Comparison of ENCODE assay signal across 8 mouse cellular contexts in genomic region chr12:21260494-21261256, GRCm38 (mm10). TPM values are rescaled to one million over a fixed set of nuclear protein-coding genes. Genes with fewer than 3 reads are reported as not detected.
DNase-seq lines count a peak whose midpoint lies in the region; ATAC-seq and TF ChIP-seq lines count a peak whose summit lies in the region.

No protein-coding gene starts in this region.

- ATAC-seq in midbrain, embryonic 13.5 days, result 0 out of 2 replicates have a peak, but pooled peaks have one; percentile 37
- ATAC-seq in midbrain, embryonic 16.5 days, result no peak
- peak; percentile 57 to 74 for ATAC-seq in hematopoietic stem cell, adult 5-6 weeks (replicated peaks in 1 of 2; ENCODE audit: insufficient read depth in 1 of 2, low FRiP score in 2 of 2, low TSS enrichment in 1 of 2, low read depth in 1 of 2, poor library complexity in 2 of 2, severe bottlenecking in 2 of 2)

- WGBS in midbrain, embryonic 13.5 days, result 96% methylated on average over 6 of the region's 6 CpGs
- WGBS in midbrain, embryonic 16.5 days, result 96% methylated on average over 6 of the region's 6 CpGs

- peaks cover 88% of the 10 kb centered on the region for H3K36me3 ChIP-seq in midbrain, embryonic 13.5 days
- peaks cover 8% of the 10 kb centered on the region for H3K36me3 ChIP-seq in midbrain, embryonic 16.5 days (ENCODE audit: control insufficient read depth, insufficient read depth, low read length)

- TF ChIP-seq CTCF in gastrocnemius, adult 2 months (IDR thresholded peaks at IDR 0.05), result peak; percentile 56

- no peak overlapping the region for H3K4me3 ChIP-seq in gastrocnemius, adult 2 months
- H3K4me3 ChIP-seq in midbrain, embryonic 13.5 days (replicated peaks), result no peak overlapping the region
- no peak overlapping the region for H3K4me3 ChIP-seq in midbrain, embryonic 16.5 days (ENCODE audit: low read depth, low read length)

- DNase-seq in gastrocnemius, adult 2 months, result peak; percentile 29
- DNase-seq in gastrocnemius, postnatal 14 days, result no peak
- DNase-seq in thymus, postnatal 36 days, result peak; percentile 15 to 18
- no peak for DNase-seq in gastrocnemius, postnatal 36 days
- DNase-seq in cerebellum, postnatal 14 days, result no peak

- intact Hi-C loops in gastrocnemius, adult 2 months (cut with DNase I), result loop anchor here (10.0 kb wide), 2 partner anchors 146 to 186 kb away; no protein-coding TSS in a partner anchor
- intact Hi-C loops in gastrocnemius, postnatal 14 days (cut with DNase I; ENCODE audit: low total_unique reads), result no loop called here
- intact Hi-C loops in gastrocnemius, postnatal 36 days (cut with DNase I), result no loop called here

- no peaks in the 10 kb centered on the region for H3K9me3 ChIP-seq in midbrain, embryonic 13.5 days
- no peaks in the 10 kb centered on the region for H3K9me3 ChIP-seq in midbrain, embryonic 16.5 days (replicated peaks; ENCODE audit: control insufficient read depth, low read length, poor library complexity, severe bottlenecking)

- H3K4me2 ChIP-seq in midbrain, embryonic 13.5 days (replicated peaks), result no peak overlapping the region
- no peak overlapping the region for H3K4me2 ChIP-seq in midbrain, embryonic 16.5 days (ENCODE audit: low read length)

- H3K27ac ChIP-seq in gastrocnemius, adult 2 months, result no peak overlapping the region
- H3K27ac ChIP-seq in midbrain, embryonic 13.5 days, result no peak overlapping the region
- H3K27ac ChIP-seq in midbrain, embryonic 16.5 days (ENCODE audit: low read length), result no peak overlapping the region

- no peaks in the 10 kb centered on the region for H3K4me1 ChIP-seq in midbrain, embryonic 13.5 days (replicated peaks)
- no peaks in the 10 kb centered on the region for H3K4me1 ChIP-seq in midbrain, embryonic 16.5 days (ENCODE audit: control insufficient read depth, insufficient read depth, low read length)

- H3K9ac ChIP-seq in midbrain, embryonic 13.5 days (replicated peaks), result no peak overlapping the region
- H3K9ac ChIP-seq in midbrain, embryonic 16.5 days (ENCODE audit: low read depth, low read length), result no peak overlapping the region

- H3K27me3 ChIP-seq in midbrain, embryonic 13.5 days, result no peaks in the 10 kb centered on the region
- H3K27me3 ChIP-seq in midbrain, embryonic 16.5 days (ENCODE audit: control insufficient read depth, insufficient read depth, low read depth, low read length), result no peaks in the 10 kb centered on the region

RNA-seq across cellular contexts. Expression of gene Cpsf3, which starts 24.5 kb away (rescaled TPM):
- 10 to 100 TPM; 17.3 to 21.0 TPM for total RNA-seq in gastrocnemius, adult 2 months (2021)
- total RNA-seq in gastrocnemius, postnatal 14 days (2021), result 10 to 100 TPM; 22.1 to 23.2 TPM
- polyA plus RNA-seq in midbrain, embryonic 13.5 days (2015; fragmentation: Nextera tagmentation; extraction: Ambion mirVana), result 116 and 119 TPM in 2 replicates
- polyA plus RNA-seq in midbrain, embryonic 16.5 days (2015; fragmentation: Nextera tagmentation; extraction: Ambion mirVana), result 89.5 and 91.3 TPM in 2 replicates
- 86.1 and 117 TPM in 2 replicates for total RNA-seq in hematopoietic stem cell, adult 5-6 weeks (2017)
- 10 to 100 TPM; 16.7 to 18.8 TPM for total RNA-seq in gastrocnemius, postnatal 36 days (2021)

RNA-seq across cellular contexts. Expression of gene Itgb1bp1, which starts 25.4 kb away (rescaled TPM):
- 10 to 100 TPM; 39.0 to 42.1 TPM for total RNA-seq in gastrocnemius, adult 2 months (2021)
- total RNA-seq in gastrocnemius, postnatal 14 days (2021), result 10 to 100 TPM; 29.2 to 30.7 TPM
- 37.2 and 40.3 TPM in 2 replicates for polyA plus RNA-seq in midbrain, embryonic 13.5 days (2015; fragmentation: Nextera tagmentation; extraction: Ambion mirVana)
- 32.4 and 35.0 TPM in 2 replicates for polyA plus RNA-seq in midbrain, embryonic 16.5 days (2015; fragmentation: Nextera tagmentation; extraction: Ambion mirVana)
- 12.8 and 27.9 TPM in 2 replicates for total RNA-seq in hematopoietic stem cell, adult 5-6 weeks (2017)
- 10 to 100 TPM; 35.8 to 39.7 TPM for total RNA-seq in gastrocnemius, postnatal 36 days (2021)

RNA-seq across cellular contexts. Expression of gene Iah1, which starts 55.5 kb away (rescaled TPM):
- 1 to 10 TPM; 4.5 to 6.3 TPM for total RNA-seq in gastrocnemius, adult 2 months (2021)
- total RNA-seq in gastrocnemius, postnatal 14 days (2021), result 1 to 10 TPM; 8.1 to 9.7 TPM
- 44.7 and 45.1 TPM in 2 replicates for polyA plus RNA-seq in midbrain, embryonic 13.5 days (2015; fragmentation: Nextera tagmentation; extraction: Ambion mirVana)
- 29.2 and 32.5 TPM in 2 replicates for polyA plus RNA-seq in midbrain, embryonic 16.5 days (2015; fragmentation: Nextera tagmentation; extraction: Ambion mirVana)
- 30.3 and 33.5 TPM in 2 replicates for total RNA-seq in hematopoietic stem cell, adult 5-6 weeks (2017)
- 1 to 10 TPM; 5.1 to 5.3 TPM for total RNA-seq in gastrocnemius, postnatal 36 days (2021)

Comparison
In these comparisons a context has a peak if more than half of its experiments do, and no peak if none do; other contexts are left out.
1. DNase-seq: peak in gastrocnemius, adult 2 months (single experiment) and thymus, postnatal 36 days (2 of 2); none in gastrocnemius, postnatal 14 days (single experiment), gastrocnemius, postnatal 36 days (0 of 2) and cerebellum, postnatal 14 days (0 of 2).